Mouse (Mus musculus) liver, embryonic 14.5 days (tissue): ENCODE data around the gene Mtmr12.

ENCODE experiments used
- CTCF ChIP-seq: IDR thresholded peaks from 2 replicates; pipeline ENCODE4 v1.5.1; 2016; ENCODE audit warnings: antibody characterized with exemption, low read depth, control low read depth
- EP300 ChIP-seq: IDR thresholded peaks from 2 replicates; pipeline ENCODE4 v1.6.1; 2016; ENCODE audit warnings: antibody characterized with exemption, low read depth

GRCm38 (mm10) chr15:12274053-12274769 lies 69.4 kb downstream of the Mtmr12 start:
- peak; percentile 15; the same call in 1 of the 2 replicates for TF ChIP-seq CTCF
- no peak for TF ChIP-seq EP300
